ENCODE assay signal across 11 mouse cellular contexts in the genomic region with DNA sequence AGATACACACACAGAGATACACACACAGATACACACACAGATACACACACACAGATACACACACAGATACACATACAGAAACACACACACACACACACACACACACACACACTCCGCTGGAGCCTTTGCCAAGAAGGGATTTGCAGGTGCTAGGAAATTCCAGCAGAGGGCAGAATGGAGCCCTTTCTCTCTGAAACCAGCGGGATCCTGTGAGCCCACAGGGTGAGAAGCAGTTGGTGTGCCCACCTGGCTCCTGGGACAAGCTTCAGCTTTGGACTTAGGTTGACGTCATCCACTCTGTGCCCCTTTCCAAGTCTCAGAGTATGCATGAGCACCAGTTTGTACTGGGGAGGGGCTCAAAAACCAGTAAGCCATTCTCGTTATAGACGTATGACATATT. TPM values are rescaled to one million over a fixed set of nuclear protein-coding genes. Genes with fewer than 3 reads are reported as not detected.
A peak's percentile ranks its signal among the peaks of the same experiment; 100 is the strongest.
DNase-seq lines count a peak whose midpoint lies in the region; ATAC-seq and TF ChIP-seq lines count a peak whose summit lies in the region.
"Had no signal": no experiment of that assay in that cellular context is flagged by ENCODE, and none has a peak within 500 bp of the region (broad histone marks: within the 10 kb centered on the region; RNA-seq: fewer than 3 reads in every experiment).

No protein-coding gene starts in this region.

- H3K27ac ChIP-seq in kidney, postnatal 0 days, result no peak overlapping the region
- H3K27ac ChIP-seq in embryonic facial prominence, embryonic 11.5 days (replicated peaks; ENCODE audit: low read depth, low read length), result no peak overlapping the region
- H3K27ac ChIP-seq: embryonic facial prominence, embryonic 15.5 days had no signal

- H3K9me3 ChIP-seq in kidney, postnatal 0 days (replicated peaks; ENCODE audit: low read length), result no peaks in the 10 kb centered on the region
- H3K9me3 ChIP-seq in embryonic facial prominence, embryonic 11.5 days (replicated peaks; ENCODE audit: control insufficient read depth, low read length), result no peaks in the 10 kb centered on the region
- H3K9me3 ChIP-seq: embryonic facial prominence, embryonic 15.5 days had no signal

- no peak for ATAC-seq in kidney, postnatal 0 days (replicated peaks; ENCODE audit: low FRiP score, low read depth)
- no peak for ATAC-seq in embryonic facial prominence, embryonic 11.5 days (replicated peaks; ENCODE audit: insufficient number of reproducible peaks, low FRiP score, low TSS enrichment, low read depth)

- TF ChIP-seq CTCF in kidney, postnatal 0 days (IDR thresholded peaks at IDR 0.05; ENCODE audit: low read depth), result peak; percentile 61; the same call in 1 of the 2 replicates

- H3K4me3 ChIP-seq in kidney, postnatal 0 days (replicated peaks; ENCODE audit: low read depth, low read length), result no peak overlapping the region
- no peak overlapping the region for H3K4me3 ChIP-seq in embryonic facial prominence, embryonic 11.5 days (ENCODE audit: low read depth, low read length)
- H3K4me3 ChIP-seq: embryonic facial prominence, embryonic 15.5 days had no signal

- H3K4me2 ChIP-seq in kidney, postnatal 0 days (ENCODE audit: low read length), result no peak overlapping the region
- no peak overlapping the region for H3K4me2 ChIP-seq in embryonic facial prominence, embryonic 11.5 days (ENCODE audit: low read depth, low read length)
- H3K4me2 ChIP-seq: embryonic facial prominence, embryonic 15.5 days had no signal

- H3K9ac ChIP-seq in kidney, postnatal 0 days (ENCODE audit: low read depth, low read length), result no peak overlapping the region
- no peak overlapping the region for H3K9ac ChIP-seq in embryonic facial prominence, embryonic 11.5 days (replicated peaks; ENCODE audit: low read length)
- H3K9ac ChIP-seq: embryonic facial prominence, embryonic 15.5 days had no signal

- no peaks in the 10 kb centered on the region for H3K27me3 ChIP-seq in kidney, postnatal 0 days (ENCODE audit: insufficient read depth, low read length)
- no peaks in the 10 kb centered on the region for H3K27me3 ChIP-seq in embryonic facial prominence, embryonic 11.5 days (ENCODE audit: control insufficient read depth, insufficient read depth, low read length)
- H3K27me3 ChIP-seq: embryonic facial prominence, embryonic 15.5 days had no signal

- H3K36me3 ChIP-seq in kidney, postnatal 0 days (ENCODE audit: insufficient read depth, low read length), result no peaks in the 10 kb centered on the region
- no peaks in the 10 kb centered on the region for H3K36me3 ChIP-seq in embryonic facial prominence, embryonic 11.5 days (replicated peaks; ENCODE audit: control insufficient read depth, insufficient read depth, low read depth, low read length)
- H3K36me3 ChIP-seq: embryonic facial prominence, embryonic 15.5 days had no signal

- H3K4me1 ChIP-seq in kidney, postnatal 0 days (replicated peaks; ENCODE audit: insufficient read depth, low read length), result no peaks in the 10 kb centered on the region
- H3K4me1 ChIP-seq in embryonic facial prominence, embryonic 11.5 days (ENCODE audit: control insufficient read depth, insufficient read depth, low read length), result no peaks in the 10 kb centered on the region
- H3K4me1 ChIP-seq: embryonic facial prominence, embryonic 15.5 days had no signal

- no peak for DNase-seq in kidney, postnatal 0 days (ENCODE audit: low spot score)
- no peak for DNase-seq in kidney, adult 8-10 months
- peak; percentile 20 for DNase-seq in 3T3-L1 (ENCODE audit: low read depth, low spot score)
- DNase-seq in 416B (ENCODE audit: low read depth), result peak; percentile 46
- DNase-seq in embryonic facial prominence, embryonic 11.5 days (ENCODE audit: low spot score), result peak; percentile 49
- DNase-seq in c-Kit-positive CD71-positive TER-119-positive erythroid progenitor cells, embryonic 14.5 days (ENCODE audit: low spot score), result no peak
- no peak for DNase-seq in cerebellum, adult 11-12 months
- DNase-seq: adrenal gland, adult 2 months; kidney, postnatal 36 days; lung, postnatal 14 days had no signal

- WGBS in kidney, postnatal 0 days, result 57% methylated on average over 5 of the region's 5 CpGs
- WGBS in embryonic facial prominence, embryonic 11.5 days, result 65% methylated on average over 5 of the region's 5 CpGs

RNA-seq across cellular contexts. Expression of a gene that starts 41.9 kb away (rescaled TPM):
- polyA plus RNA-seq in kidney, postnatal 0 days (2015; fragmentation: Nextera tagmentation; extraction: Ambion mirVana), result 109 and 119 TPM in 2 replicates
- 261 and 263 TPM in 2 replicates for polyA plus RNA-seq in embryonic facial prominence, embryonic 11.5 days (2014; fragmentation: Nextera tagmentation; extraction: Ambion mirVana)

RNA-seq across cellular contexts. Expression of a gene that starts 50.3 kb away (rescaled TPM):
- polyA plus RNA-seq in kidney, postnatal 0 days (2015; fragmentation: Nextera tagmentation; extraction: Ambion mirVana), result 495 and 517 TPM in 2 replicates
- polyA plus RNA-seq in embryonic facial prominence, embryonic 11.5 days (2014; fragmentation: Nextera tagmentation; extraction: Ambion mirVana), result 243 and 262 TPM in 2 replicates

Comparison
In these comparisons a context has a peak if more than half of its experiments do, and no peak if none do; other contexts are left out.
1. DNase-seq: peak in 3T3-L1 (single experiment), 416B (single experiment) and embryonic facial prominence, embryonic 11.5 days (single experiment); none in kidney, postnatal 0 days (single experiment), kidney, adult 8-10 months (0 of 2), c-Kit-positive CD71-positive TER-119-positive erythroid progenitor cells, embryonic 14.5 days (single experiment) and cerebellum, adult 11-12 months (single experiment).